Mouse (Mus musculus) liver, embryonic 12.5 days (tissue): ENCODE data around the gene Eif3k. TPM values are rescaled to one million over a fixed set of nuclear protein-coding genes. Genes with fewer than 3 reads are reported as not detected.

Experiments
- ATAC-seq: fragments of 200-750 bp; cut with Nextera tagmentation; 2 replicates; pipeline ENCODE4 v1.8.0; 2017; ENCODE audit warnings: moderate number of reproducible peaks, mild to moderate bottlenecking, moderate library complexity
- H3K27ac ChIP-seq: fragments of 300-500 bp; sonication (generic); 2 replicates; pipeline ENCODE4 v1.5.1; 2016; ENCODE audit warnings: mild to moderate bottlenecking
- H3K27me3 ChIP-seq: fragments of 300-500 bp; sonication (generic); replicated peaks from 2 replicates; pipeline ENCODE4 v1.6.1; 2016; ENCODE audit warnings: mild to moderate bottlenecking, moderate library complexity
- H3K36me3 ChIP-seq: fragments of 300-500 bp; sonication (generic); 2 replicates; pipeline ENCODE4 v1.6.1; 2016; ENCODE audit warnings: mild to moderate bottlenecking, moderate library complexity
- H3K4me1 ChIP-seq: fragments of 300-500 bp; sonication (generic); 2 replicates; pipeline ENCODE4 v1.6.1; 2016
- H3K4me2 ChIP-seq: fragments of 300-500 bp; sonication (generic); 2 replicates; pipeline ENCODE4 v1.6.1; 2016; ENCODE audit warnings: mild to moderate bottlenecking, moderate library complexity
- H3K4me3 ChIP-seq: fragments of 300-500 bp; sonication (generic); 2 replicates; pipeline ENCODE4 v1.5.1; 2016; ENCODE audit warnings: mild to moderate bottlenecking, moderate library complexity
- H3K9ac ChIP-seq: fragments of 300-500 bp; sonication (generic); 2 replicates; pipeline ENCODE4 v1.6.1; 2016; ENCODE audit warnings: mild to moderate bottlenecking, moderate library complexity
- H3K9me3 ChIP-seq: fragments of 300-500 bp; sonication (generic); replicated peaks from 2 replicates; pipeline ENCODE4 v1.6.1; 2016; ENCODE audit warnings: mild to moderate bottlenecking, moderate library complexity
- WGBS: fragments of 180-500 bp; shearing (Covaris S2); methylation state at CpG from one replicate; pipeline ENCODE4 v1.1.7; 2016; ENCODE audit not compliant: insufficient replicate concordance; 5-methylcytosine and 5-hydroxymethylcytosine counted together
- polyA plus RNA-seq: library from polyadenylated mRNA; unstranded; fragments of >200 nt; fragmentation: Nextera tagmentation; extraction: Ambion mirVana; gene quantifications from 2 replicates; pipeline ENCODE4 v1.2.1, GENCODE M21; 2016

The Eif3k gene
- polyA plus RNA-seq, 1 experiment from 2014 or later: 336 TPM

- H3K4me2 ChIP-seq: no peak overlapping the region
- WGBS: 56% methylated on average over 6 of the region's 6 CpGs
- H3K4me3 ChIP-seq: no peak overlapping the region
- H3K9ac ChIP-seq: no peak overlapping the region
- no peak for ATAC-seq
- no peaks in the 10 kb centered on the region for H3K27me3 ChIP-seq
- no peaks in the 10 kb centered on the region for H3K9me3 ChIP-seq
- peaks cover 98% of the 10 kb centered on the region for H3K4me1 ChIP-seq
- H3K36me3 ChIP-seq: peaks cover 58% of the 10 kb centered on the region
- peak overlapping the region; percentile 75 for H3K27ac ChIP-seq
These were observed 36.8 kb downstream of the Eif3k start for GRCm38 (mm10) chr7:28944756-28945415.

GRCm38 (mm10) chr7:28943451-28944180 lies 38.0 kb downstream of the Eif3k start:
- Histone ChIP-seq H3K4me3 (no peak overlapping the region), H3K9me3 (no peaks in the 10 kb centered on the region), H3K4me1 (peaks cover 98% of the 10 kb centered on the region), H3K9ac (no peak overlapping the region), H3K4me2 (no peak overlapping the region), H3K27ac (peak overlapping the region; percentile 61; the same call in 1 of the 2 replicates), H3K27me3 (no peaks in the 10 kb centered on the region), H3K36me3 (peaks cover 51% of the 10 kb centered on the region)
- 65% methylated on average over 5 of the region's 5 CpGs for WGBS
- ATAC-seq: no peak

DNA sequence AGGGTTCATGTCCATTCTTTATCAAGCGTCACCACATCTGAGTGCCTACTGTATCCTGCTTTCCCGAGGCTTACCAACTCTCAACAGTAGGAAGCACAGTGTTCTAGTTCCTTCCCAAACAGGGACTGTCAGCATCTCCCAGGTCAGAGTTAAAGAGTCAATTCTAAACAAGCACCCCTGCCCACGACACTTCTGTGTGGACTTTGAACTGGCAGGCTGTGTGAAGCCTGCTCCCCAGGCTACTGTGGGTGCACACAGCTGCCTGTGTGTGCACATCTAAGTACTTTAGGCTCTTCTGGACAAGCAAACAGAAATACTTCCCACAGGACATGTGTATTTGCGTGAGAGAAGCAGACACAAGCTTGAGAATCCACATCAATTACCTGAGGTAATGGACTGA lies 40.1 kb downstream of the Eif3k start:
- H3K4me1 ChIP-seq: peaks cover 97% of the 10 kb centered on the region
- no peaks in the 10 kb centered on the region for H3K9me3 ChIP-seq
- H3K4me2 ChIP-seq: no peak overlapping the region
- H3K27ac ChIP-seq: peak overlapping the region; percentile 55
- H3K4me3 ChIP-seq: no peak overlapping the region
- ATAC-seq: no peak
- 67% methylated on average over 4 of the region's 4 CpGs for WGBS
- H3K9ac ChIP-seq: no peak overlapping the region
- H3K27me3 ChIP-seq: no peaks in the 10 kb centered on the region
- H3K36me3 ChIP-seq: peaks cover 46% of the 10 kb centered on the region

DNA sequence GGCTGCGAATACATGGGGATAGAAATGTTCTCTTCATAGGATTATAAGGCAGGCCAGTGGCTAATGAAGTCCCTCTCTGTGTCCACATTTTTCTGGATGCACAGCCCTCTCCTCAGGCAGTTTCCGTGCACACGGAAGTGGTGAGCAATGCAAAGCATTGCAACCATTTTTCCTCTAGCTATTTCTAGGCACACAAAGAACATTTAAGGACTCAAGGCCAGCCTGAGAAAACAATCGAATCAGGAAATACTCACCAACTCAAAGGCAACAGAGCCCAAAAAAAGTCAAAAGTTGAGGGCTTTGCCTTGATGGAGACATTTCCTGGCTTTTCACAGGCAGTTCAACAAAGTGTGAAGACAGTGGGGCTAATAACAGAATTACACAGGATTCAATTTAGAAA lies 40.5 kb downstream of the Eif3k start:
- no peak for ATAC-seq
- H3K9me3 ChIP-seq: no peaks in the 10 kb centered on the region
- WGBS: 79% methylated on average over 4 of the region's 4 CpGs
- H3K4me3 ChIP-seq: no peak overlapping the region
- no peak overlapping the region for H3K4me2 ChIP-seq
- peaks cover 97% of the 10 kb centered on the region for H3K4me1 ChIP-seq
- peaks cover 46% of the 10 kb centered on the region for H3K36me3 ChIP-seq
- peak overlapping the region; percentile 55; the same call in 1 of the 2 replicates for H3K27ac ChIP-seq
- H3K27me3 ChIP-seq: no peaks in the 10 kb centered on the region
- H3K9ac ChIP-seq: no peak overlapping the region

DNA sequence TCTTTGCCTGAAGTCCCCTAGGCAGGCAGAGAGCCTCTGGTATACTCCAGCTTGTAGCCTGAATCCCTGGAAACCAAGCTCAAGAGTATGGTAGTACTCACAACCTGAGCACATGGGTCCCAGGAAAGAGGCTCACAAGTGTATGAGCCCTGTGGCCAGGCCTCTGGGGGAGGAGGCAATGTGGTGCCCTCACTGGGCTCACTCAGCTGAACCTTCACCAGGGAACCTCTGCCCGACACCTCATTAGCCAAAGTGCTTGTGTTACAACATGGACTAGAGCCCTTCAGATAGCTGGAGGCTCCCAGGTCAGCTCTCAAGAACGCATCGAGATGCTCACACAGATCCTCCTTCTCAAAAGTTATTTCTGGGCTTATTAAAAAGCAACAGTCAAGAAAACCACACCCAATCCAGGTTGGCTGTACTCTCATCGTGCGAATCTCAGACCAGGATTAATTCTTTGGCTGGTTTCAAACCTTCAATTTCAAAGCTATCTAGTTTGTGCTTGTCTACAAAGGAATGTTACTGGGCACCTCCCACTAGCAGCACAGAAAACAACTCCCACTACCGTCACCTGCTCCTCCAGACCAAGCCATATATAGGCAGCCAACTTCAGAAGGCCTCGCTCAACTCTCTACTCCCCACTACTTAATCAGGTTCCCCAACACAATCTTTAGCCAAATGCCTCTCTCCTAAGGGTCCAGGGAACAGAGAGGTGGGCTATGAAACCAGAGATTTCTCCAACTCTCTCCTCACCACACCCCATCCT lies 42.1 kb downstream of the Eif3k start:
- Histone ChIP-seq H3K4me1 (peaks cover 97% of the 10 kb centered on the region), H3K9me3 (no peaks in the 10 kb centered on the region), H3K4me3 (no peak overlapping the region), H3K36me3 (peaks cover 53% of the 10 kb centered on the region), H3K9ac (no peak overlapping the region), H3K4me2 (no peak overlapping the region), H3K27ac (no peak overlapping the region), H3K27me3 (no peaks in the 10 kb centered on the region)
- no peak for ATAC-seq
- 83% methylated on average over 7 of the region's 7 CpGs for WGBS

DNA sequence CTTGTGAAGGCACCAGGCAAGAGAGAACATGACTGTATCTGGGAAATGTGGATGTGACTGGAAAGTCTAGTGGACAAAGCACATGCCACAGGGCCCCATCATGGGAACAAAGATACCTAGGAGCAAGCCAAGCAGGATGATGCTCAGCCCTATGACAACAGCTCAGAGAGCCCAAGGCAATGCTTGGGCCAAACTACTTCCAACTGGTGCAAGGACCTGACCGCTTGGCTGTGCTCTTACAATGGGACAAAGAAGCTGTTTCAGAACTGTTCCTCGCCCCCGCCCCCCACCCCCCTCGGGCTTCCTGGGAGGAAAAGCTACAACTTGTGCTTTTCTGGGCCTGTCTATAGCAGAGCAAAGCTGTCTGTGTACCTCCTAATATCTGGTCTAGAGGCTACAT lies 43.0 kb downstream of the Eif3k start:
- Histone ChIP-seq H3K4me2 (no peak overlapping the region), H3K36me3 (peaks cover 59% of the 10 kb centered on the region), H3K9me3 (no peaks in the 10 kb centered on the region), H3K4me3 (no peak overlapping the region), H3K27ac (no peak overlapping the region), H3K4me1 (peaks cover 96% of the 10 kb centered on the region), H3K9ac (no peak overlapping the region), H3K27me3 (no peaks in the 10 kb centered on the region)
- ATAC-seq: no peak
- 61% methylated on average over 4 of the region's 4 CpGs for WGBS

GRCm38 (mm10) chr7:28936787-28937186 lies 44.9 kb downstream of the Eif3k start:
- Histone ChIP-seq H3K9ac (0 out of 2 replicates have a peak overlapping the region, but pooled peaks have one; percentile 25), H3K4me1 (peaks cover 92% of the 10 kb centered on the region), H3K4me2 (no peak overlapping the region), H3K4me3 (no peak overlapping the region), H3K36me3 (peaks cover 48% of the 10 kb centered on the region), H3K27me3 (no peaks in the 10 kb centered on the region), H3K27ac (peak overlapping the region; percentile 10; the same call in 1 of the 2 replicates), H3K9me3 (no peaks in the 10 kb centered on the region)
- WGBS: 56% methylated on average over 4 of the region's 4 CpGs
- no peak for ATAC-seq

- Histone ChIP-seq H3K27me3 (no peaks in the 10 kb centered on the region), H3K9me3 (no peaks in the 10 kb centered on the region), H3K36me3 (peaks cover 48% of the 10 kb centered on the region), H3K4me1 (peaks cover 94% of the 10 kb centered on the region), H3K4me2 (no peak overlapping the region), H3K27ac (peak overlapping the region; percentile 5; the same call in 1 of the 2 replicates), H3K4me3 (no peak overlapping the region), H3K9ac (no peak overlapping the region)
- WGBS: 85% methylated on average over 2 of the region's 2 CpGs
- no peak for ATAC-seq
These were observed 47.8 kb downstream of the Eif3k start for GRCm38 (mm10) chr7:28933825-28934224.

- Histone ChIP-seq H3K4me1 (peaks cover 93% of the 10 kb centered on the region), H3K4me3 (no peak overlapping the region), H3K27ac (no peak overlapping the region), H3K9ac (no peak overlapping the region), H3K36me3 (peaks cover 47% of the 10 kb centered on the region), H3K27me3 (no peaks in the 10 kb centered on the region), H3K4me2 (no peak overlapping the region), H3K9me3 (no peaks in the 10 kb centered on the region)
- ATAC-seq: 0 out of 2 replicates have a peak, but pooled peaks have one; percentile 35
- WGBS: 62% methylated on average over 6 of the region's 6 CpGs
These were observed 49.1 kb downstream of the Eif3k start for GRCm38 (mm10) chr7:28932421-28933041.

DNA sequence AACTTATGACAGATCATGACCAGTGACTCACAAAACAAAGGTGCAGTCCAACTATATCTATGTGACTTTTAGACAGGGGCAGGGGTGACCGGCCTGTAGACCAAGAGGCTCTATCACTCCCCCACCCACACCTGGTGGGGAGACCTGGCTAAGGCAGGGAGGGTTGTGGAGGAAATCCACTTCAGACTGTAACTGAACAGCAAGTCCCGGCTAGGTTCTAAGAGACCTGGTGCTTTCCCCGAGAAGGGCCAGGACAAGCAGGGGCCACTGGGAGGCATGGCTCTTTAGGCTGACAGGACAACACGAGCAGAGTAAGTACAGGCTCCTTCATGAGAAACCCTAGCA lies 50.0 kb downstream of the Eif3k start:
- Histone ChIP-seq H3K4me3 (no peak overlapping the region), H3K9ac (no peak overlapping the region), H3K4me1 (peaks cover 90% of the 10 kb centered on the region), H3K9me3 (no peaks in the 10 kb centered on the region), H3K4me2 (no peak overlapping the region), H3K36me3 (peaks cover 46% of the 10 kb centered on the region), H3K27ac (no peak overlapping the region), H3K27me3 (no peaks in the 10 kb centered on the region)
- WGBS: 86% methylated on average over 4 of the region's 4 CpGs
- no peak for ATAC-seq

DNA sequence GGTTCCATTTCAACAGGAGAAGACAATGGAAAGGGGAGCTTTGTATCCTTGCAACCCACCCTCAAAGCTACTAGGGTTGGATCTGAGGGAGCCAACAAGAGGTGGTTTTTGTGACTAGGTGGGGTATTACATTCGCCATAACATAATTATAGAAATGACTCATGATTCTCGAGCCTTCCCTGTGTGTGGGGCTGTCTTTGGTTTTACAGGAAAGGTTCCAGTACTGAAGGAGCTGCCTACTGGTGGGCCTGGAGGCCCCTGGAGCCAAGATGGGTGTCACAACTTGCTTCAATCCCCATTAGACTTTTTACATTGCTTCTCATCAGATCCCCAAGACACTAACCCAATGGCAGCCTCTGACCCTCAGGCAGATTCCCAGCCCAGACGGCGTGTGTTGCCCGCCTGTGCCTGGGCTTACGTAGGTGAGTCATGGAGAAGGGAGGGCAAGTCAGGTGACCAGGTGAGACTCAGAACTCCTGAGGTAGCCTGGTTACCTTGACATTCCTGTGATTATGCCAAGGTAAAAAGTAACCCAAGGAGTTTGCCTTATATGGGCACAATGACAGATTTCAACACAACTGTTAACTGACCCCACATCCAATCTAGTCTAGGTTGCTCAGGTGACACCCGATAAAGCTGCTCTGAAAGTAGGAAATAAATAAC lies 50.5 kb downstream of the Eif3k start:
- Histone ChIP-seq H3K27ac (no peak overlapping the region), H3K4me1 (peaks cover 90% of the 10 kb centered on the region), H3K27me3 (no peaks in the 10 kb centered on the region), H3K9ac (no peak overlapping the region), H3K4me3 (no peak overlapping the region), H3K9me3 (no peaks in the 10 kb centered on the region), H3K4me2 (no peak overlapping the region), H3K36me3 (peaks cover 47% of the 10 kb centered on the region)
- ATAC-seq: no peak
- WGBS: 85% methylated on average over 7 of the region's 7 CpGs
